ENCODE assay signal across 20 mouse cellular contexts in the genomic region with DNA sequence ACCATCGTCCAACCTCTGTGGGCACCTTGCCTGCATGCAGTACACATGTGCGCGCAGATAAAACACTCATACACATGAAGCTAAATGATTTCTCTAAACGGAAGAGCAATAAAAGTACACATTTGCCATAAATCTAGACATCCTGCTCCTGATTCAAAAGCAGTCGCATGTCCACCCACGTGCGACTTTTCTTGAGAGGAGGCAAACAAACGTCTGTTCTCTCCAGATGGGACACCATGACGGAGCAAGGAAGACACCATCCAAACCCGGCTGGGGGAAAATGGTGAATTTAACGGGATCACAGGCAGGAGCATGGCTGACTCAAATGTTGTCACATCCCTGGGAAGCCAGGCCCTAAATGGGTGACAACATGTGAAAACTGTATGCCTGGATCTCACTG. TPM values are rescaled to one million over a fixed set of nuclear protein-coding genes. Genes with fewer than 3 reads are reported as not detected.
DNase-seq lines count a peak whose midpoint lies in the region.
"Had no signal": no experiment of that assay in that cellular context is flagged by ENCODE, and none has a peak within 500 bp of the region (broad histone marks: within the 10 kb centered on the region; RNA-seq: fewer than 3 reads in every experiment).

No protein-coding gene starts in this region.

- peak; percentile 54 to 77 for DNase-seq in layer of hippocampus, adult 18-20 months (ENCODE audit: low spot score in 2 of 2)
- DNase-seq in layer of hippocampus, adult 9-10 months (ENCODE audit: low spot score), result no peak
- DNase-seq in frontal cortex, adult 2 months (ENCODE audit: extremely low spot score in 1 of 2, low spot score in 1 of 2), result peak; percentile 51 to 72
- DNase-seq in layer of hippocampus, adult 8-10 months (ENCODE audit: low spot score in 2 of 2), result peak; percentile 54 to 64
- DNase-seq in right cerebral cortex, postnatal 14 days, result peak; percentile 48
- no peak for DNase-seq in adrenal gland, postnatal 25 days
- no peak for DNase-seq in heart, adult 9 months (ENCODE audit: low spot score in 2 of 2)
- DNase-seq: cerebellum, adult 2 months; cerebellum, postnatal 25 days; forebrain, postnatal 0 days; gastrocnemius, postnatal 25 days; heart, adult 18-20 months; kidney, adult 11 months had no signal

RNA-seq across cellular contexts. Expression of a gene that starts 14.4 kb away (rescaled TPM):
- total RNA-seq in layer of hippocampus, adult 18-20 months (2021), result 10 to 100 TPM; 28.1 to 34.8 TPM
- 27.5 and 27.7 TPM in 2 replicates for polyA plus RNA-seq in frontal cortex, adult 2 months (2012; rRNA removed)
- total RNA-seq in layer of hippocampus, adult 8-10 months (2022), result 10 to 100 TPM; 23.9 to 39.1 (median 31.6) TPM
- total RNA-seq in adrenal gland, postnatal 25 days (2021), result 421 and 586 TPM in 2 replicates

RNA-seq across cellular contexts. Expression of a gene that starts 18.4 kb away (rescaled TPM):
- total RNA-seq in layer of hippocampus, adult 18-20 months (2021), result under 1 TPM; 0.25 to 0.30 TPM
- polyA plus RNA-seq in frontal cortex, adult 2 months (2012; rRNA removed), result 0.60 and 1.1 TPM in 2 replicates
- total RNA-seq in layer of hippocampus, adult 8-10 months (2022), result under 1 TPM in 2 of 4 experiments, not detected in 2; 0.16 to 0.22 TPM
- total RNA-seq in adrenal gland, postnatal 25 days (2021), result not detected in 2 replicates
- polyA plus RNA-seq: macrophage had no signal

RNA-seq across cellular contexts. Expression of a gene that starts 33.4 kb away (rescaled TPM):
- total RNA-seq in layer of hippocampus, adult 18-20 months (2021), result not detected
- not detected in 2 replicates for polyA plus RNA-seq in frontal cortex, adult 2 months (2012; rRNA removed)
- not detected for total RNA-seq in layer of hippocampus, adult 8-10 months (2022)
- not detected in 2 replicates for total RNA-seq in adrenal gland, postnatal 25 days (2021)
- total RNA-seq: adrenal gland, adult 18-20 months; adrenal gland, postnatal 4 days; forebrain, postnatal 0 days; liver, adult 2 months had no signal
- polyA plus RNA-seq: cerebellum, adult 2 months; forebrain, postnatal 0 days; large intestine, adult 2 months; liver, adult 2 months; macrophage; urinary bladder, adult 2 months had no signal

RNA-seq across cellular contexts. Expression of a gene that starts 50.6 kb away (rescaled TPM):
- total RNA-seq in layer of hippocampus, adult 18-20 months (2021), result 10 to 100 TPM; 28.7 to 31.6 TPM
- polyA plus RNA-seq in frontal cortex, adult 2 months (2012; rRNA removed), result 67.3 and 84.3 TPM in 2 replicates
- total RNA-seq in layer of hippocampus, adult 8-10 months (2022), result 10 to 100 TPM; 30.1 to 38.6 (median 32.5) TPM
- total RNA-seq in adrenal gland, postnatal 25 days (2021), result 37.7 and 44.9 TPM in 2 replicates

RNA-seq across cellular contexts. Expression of a gene that starts 53.1 kb away (rescaled TPM):
- 10 to 100 TPM; 55.7 to 56.8 TPM for total RNA-seq in layer of hippocampus, adult 18-20 months (2021)
- 50.2 and 57.4 TPM in 2 replicates for polyA plus RNA-seq in frontal cortex, adult 2 months (2012; rRNA removed)
- 10 to 100 TPM; 49.5 to 56.2 (median 52.6) TPM for total RNA-seq in layer of hippocampus, adult 8-10 months (2022)
- total RNA-seq in adrenal gland, postnatal 25 days (2021), result 0.71 and 0.97 TPM in 2 replicates
- total RNA-seq: liver, adult 2 months had no signal
- polyA plus RNA-seq: CD4-positive, CD25-positive, alpha-beta regulatory T cell, adult 4 months had no signal

Comparison
In these comparisons a context has a peak if more than half of its experiments do, and no peak if none do; other contexts are left out.
1. DNase-seq: peak in layer of hippocampus, adult 18-20 months (2 of 2), frontal cortex, adult 2 months (2 of 2), layer of hippocampus, adult 8-10 months (2 of 2) and right cerebral cortex, postnatal 14 days (single experiment); none in layer of hippocampus, adult 9-10 months (single experiment), adrenal gland, postnatal 25 days (single experiment) and heart, adult 9 months (0 of 2).
2. RNA of a gene that starts 14.4 kb away (total RNA-seq): 421 to 586 TPM in adrenal gland, postnatal 25 days; 28.1 to 34.8 TPM in layer of hippocampus, adult 18-20 months and 23.9 to 39.1 TPM in layer of hippocampus, adult 8-10 months; every median in the first group is over 10 times any median in the second.